Mouse (Mus musculus) myocyte (in vitro differentiated cells): Measurements from ENCODE around the gene Abcb8.

Source experiments
- MAX ChIP-seq: IDR thresholded peaks from one replicate; pipeline ENCODE4 v1.6.1; 2011; ENCODE audit warnings: low read depth, mild to moderate bottlenecking, control low read depth
- MYOD1 ChIP-seq, 3 experiments: IDR thresholded peaks; one replicate each; pipeline ENCODE4 v1.6.1; 2011; ENCODE audit warnings: control low read depth in 2 of 3, low read depth in 2 of 3, mild to moderate bottlenecking in 2 of 3, moderate library complexity in 1 of 3; ENCODE audit not compliant: insufficient read length in 2 of 3, control insufficient read depth in 1 of 3
- POLR2A ChIP-seq: IDR thresholded peaks from one replicate; pipeline ENCODE4 v1.6.1; 2011; ENCODE audit warnings: low read depth, mild to moderate bottlenecking, control low read depth, moderate library complexity; ENCODE audit not compliant: insufficient read length
- POLR2AphosphoS2 ChIP-seq: IDR thresholded peaks from one replicate; pipeline ENCODE4 v1.6.1; 2011; ENCODE audit warnings: low read depth, control low read depth; ENCODE audit not compliant: insufficient read length
- TCF12 ChIP-seq: IDR thresholded peaks from one replicate; pipeline ENCODE4 v1.6.1; 2011; ENCODE audit warnings: mild to moderate bottlenecking, control low read depth; ENCODE audit not compliant: poor library complexity, insufficient read depth, severe bottlenecking
- TCF3 ChIP-seq: IDR thresholded peaks from one replicate; pipeline ENCODE4 v1.6.1; 2011; ENCODE audit warnings: low read depth, control low read depth; ENCODE audit not compliant: insufficient read length
- USF1 ChIP-seq: IDR thresholded peaks from one replicate; pipeline ENCODE4 v1.6.1; 2011; ENCODE audit warnings: low read depth, mild to moderate bottlenecking, control low read depth, moderate library complexity

- TF ChIP-seq MAX: no peak
- no peak for TF ChIP-seq POLR2A
- TF ChIP-seq USF1: no peak
- no peak for TF ChIP-seq POLR2AphosphoS2
- TF ChIP-seq TCF12: peak; percentile 23
- no peak for TF ChIP-seq TCF3
- peak; percentile 53 to 89 (median 73) for TF ChIP-seq MYOD1 (IDR thresholded peaks at IDR 0.05; ENCODE audit: control insufficient read depth in 1 of 3, insufficient read length in 2 of 3, low read depth in 2 of 3)
Observed at GRCm38 (mm10) chr5:24384407-24384806, 9.1 kb upstream of the Abcb8 start.
